ENCODE assay signal across 18 mouse cellular contexts in the genomic region with DNA sequence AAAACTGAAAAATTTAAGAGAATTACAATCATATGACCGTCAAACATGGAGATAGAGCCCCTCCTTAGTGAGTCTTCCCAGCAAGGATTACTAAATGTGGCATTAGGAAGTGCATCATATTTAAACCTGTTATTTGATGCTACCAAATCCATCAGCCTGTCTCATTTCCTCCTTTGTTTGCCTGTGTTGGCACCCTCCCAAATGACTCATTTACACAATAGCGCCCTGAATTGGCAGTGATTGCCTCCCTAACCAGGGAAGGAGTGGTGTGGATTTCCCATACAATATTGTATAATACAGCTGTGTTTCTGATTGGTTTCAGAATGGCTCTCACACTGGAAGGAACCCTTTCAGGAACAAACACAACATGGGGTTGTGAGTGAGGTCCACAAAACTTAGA.
DNase-seq lines count a peak whose midpoint lies in the region; ATAC-seq and TF ChIP-seq lines count a peak whose summit lies in the region.
"Had no signal": no experiment of that assay in that cellular context is flagged by ENCODE, and none has a peak within 500 bp of the region (broad histone marks: within the 10 kb centered on the region; RNA-seq: fewer than 3 reads in every experiment).

No protein-coding gene starts in this region.

- no peak overlapping the region for H3K4me3 ChIP-seq in forebrain, postnatal 0 days (ENCODE audit: low read depth, low read length)
- H3K4me3 ChIP-seq in heart, embryonic 11.5 days (ENCODE audit: low read depth, low read length) = no peak overlapping the region
- H3K4me3 ChIP-seq in kidney, embryonic 16.5 days (ENCODE audit: low read length) = no peak overlapping the region
- H3K4me3 ChIP-seq: heart, embryonic 12.5 days; limb, embryonic 12.5 days had no signal

- no peak overlapping the region for H3K27ac ChIP-seq in forebrain, postnatal 0 days (ENCODE audit: low read depth, low read length)
- H3K27ac ChIP-seq in heart, embryonic 11.5 days (ENCODE audit: low read depth, low read length) = no peak overlapping the region
- H3K27ac ChIP-seq in kidney, embryonic 16.5 days (ENCODE audit: low read length) = no peak overlapping the region
- H3K27ac ChIP-seq: limb, embryonic 12.5 days; liver, embryonic 14.5 days; macrophage had no signal

- H3K9me3 ChIP-seq in forebrain, postnatal 0 days (ENCODE audit: low read length) = no peaks in the 10 kb centered on the region
- no peaks in the 10 kb centered on the region for H3K9me3 ChIP-seq in heart, embryonic 11.5 days (replicated peaks; ENCODE audit: control insufficient read depth, low read length)
- no peaks in the 10 kb centered on the region for H3K9me3 ChIP-seq in kidney, embryonic 16.5 days (ENCODE audit: low read length)
- H3K9me3 ChIP-seq: limb, embryonic 12.5 days had no signal

- DNase-seq in layer of hippocampus, adult 18-20 months (ENCODE audit: low spot score in 2 of 2) = peak; percentile 22 to 54
- no peak for DNase-seq in layer of hippocampus, postnatal 10 days (ENCODE audit: low spot score in 2 of 2)
- peak; percentile 76 for DNase-seq in 416B (ENCODE audit: low read depth)
- peak; percentile 80 for DNase-seq in Muller cell, postnatal 12 days (ENCODE audit: inconsistent ontology term)
- DNase-seq in forebrain, postnatal 0 days = peak; percentile 51
- DNase-seq in cerebellum, adult 18-20 months = no peak
- DNase-seq: gastrocnemius, postnatal 10 days; heart, postnatal 36 days; kidney, adult 9 months; right cerebral cortex, postnatal 25 days; thymus, postnatal 36 days had no signal

- peak; percentile 72; the same call in 1 of the 2 replicates for ATAC-seq in forebrain, postnatal 0 days
- ATAC-seq in heart, embryonic 11.5 days (replicated peaks; ENCODE audit: insufficient number of reproducible peaks, low FRiP score, low TSS enrichment) = no peak
- ATAC-seq in kidney, embryonic 16.5 days (ENCODE audit: low FRiP score, low TSS enrichment) = no peak
- ATAC-seq: midbrain, embryonic 16.5 days had no signal

- H3K4me1 ChIP-seq in forebrain, postnatal 0 days (ENCODE audit: insufficient read depth) = no peaks in the 10 kb centered on the region
- no peaks in the 10 kb centered on the region for H3K4me1 ChIP-seq in heart, embryonic 11.5 days (ENCODE audit: control insufficient read depth, insufficient read depth, low read length)
- H3K4me1 ChIP-seq in kidney, embryonic 16.5 days (ENCODE audit: insufficient read depth, low read length) = no peaks in the 10 kb centered on the region
- H3K4me1 ChIP-seq: heart, embryonic 12.5 days; limb, embryonic 12.5 days had no signal

- no peak overlapping the region for H3K4me2 ChIP-seq in forebrain, postnatal 0 days (ENCODE audit: low read depth)
- H3K4me2 ChIP-seq in heart, embryonic 11.5 days = no peak overlapping the region
- no peak overlapping the region for H3K4me2 ChIP-seq in kidney, embryonic 16.5 days (replicated peaks; ENCODE audit: low read depth, low read length)
- H3K4me2 ChIP-seq: heart, embryonic 12.5 days; limb, embryonic 12.5 days had no signal

- TF ChIP-seq CTCF in forebrain, postnatal 0 days (IDR thresholded peaks at IDR 0.05; ENCODE audit: low read depth) = no peak

- no peaks in the 10 kb centered on the region for H3K27me3 ChIP-seq in forebrain, postnatal 0 days (ENCODE audit: insufficient read depth, low read length)
- no peaks in the 10 kb centered on the region for H3K27me3 ChIP-seq in heart, embryonic 11.5 days (ENCODE audit: control insufficient read depth, insufficient read depth, low read length)
- no peaks in the 10 kb centered on the region for H3K27me3 ChIP-seq in kidney, embryonic 16.5 days (ENCODE audit: insufficient read depth, low read length)
- H3K27me3 ChIP-seq: heart, embryonic 12.5 days; limb, embryonic 12.5 days had no signal

- no peak overlapping the region for H3K9ac ChIP-seq in forebrain, postnatal 0 days
- H3K9ac ChIP-seq in heart, embryonic 11.5 days (ENCODE audit: low read depth, low read length) = no peak overlapping the region
- H3K9ac ChIP-seq in kidney, embryonic 16.5 days (replicated peaks; ENCODE audit: low read length) = no peak overlapping the region
- H3K9ac ChIP-seq: heart, embryonic 12.5 days; limb, embryonic 12.5 days; liver, embryonic 14.5 days had no signal

- 35% methylated on average over 2 of the region's 2 CpGs for WGBS in forebrain, postnatal 0 days
- WGBS in heart, embryonic 11.5 days (ENCODE audit: insufficient replicate concordance) = 72% methylated on average over 2 of the region's 2 CpGs
- 54% methylated on average over 2 of the region's 2 CpGs for WGBS in kidney, embryonic 16.5 days

- no peaks in the 10 kb centered on the region for H3K36me3 ChIP-seq in forebrain, postnatal 0 days (ENCODE audit: insufficient read depth)
- no peaks in the 10 kb centered on the region for H3K36me3 ChIP-seq in heart, embryonic 11.5 days (ENCODE audit: control insufficient read depth, insufficient read depth, low read length)
- H3K36me3 ChIP-seq in kidney, embryonic 16.5 days (ENCODE audit: insufficient read depth, low read length) = no peaks in the 10 kb centered on the region
- H3K36me3 ChIP-seq: heart, embryonic 12.5 days; limb, embryonic 12.5 days had no signal

Comparison
In these comparisons a context has a peak if more than half of its experiments do, and no peak if none do; other contexts are left out.
1. DNase-seq: peak in layer of hippocampus, adult 18-20 months (2 of 2), 416B (single experiment), Muller cell, postnatal 12 days (single experiment) and forebrain, postnatal 0 days (single experiment); none in layer of hippocampus, postnatal 10 days (0 of 2) and cerebellum, adult 18-20 months (0 of 2).